Mouse (Mus musculus): ENCODE measurements around the gene Pced1a. TPM values are rescaled to one million over a fixed set of nuclear protein-coding genes. Genes with fewer than 3 reads are reported as not detected.
"Not testable (repeated sequence)": the region's sequence is repeated elsewhere in the genome, so short reads cannot be mapped to it uniquely, and the experiment has no call there.

Gene Pced1a
- total RNA-seq, 2 experiments from 2014 or later: 1.7 to 6.0 TPM

- no peak for ATAC-seq (replicated peaks; ENCODE audit: low FRiP score, poor library complexity, severe bottlenecking)
Measured at GRCm38 (mm10) chr2:130397186-130397985, 27.1 kb downstream of the Pced1a start, which contains the start of gene Cpxm1. Gene Cpxm1, minus strand, starts transcription at chr2:130397574.

GRCm38 (mm10) chr2:130395696-130396095 lies 28.8 kb downstream of the Pced1a start:
- no peak for ATAC-seq (replicated peaks; ENCODE audit: low FRiP score, poor library complexity, severe bottlenecking)

GRCm38 (mm10) chr2:130392836-130393235 lies 31.7 kb downstream of the Pced1a start:
- no peak for ATAC-seq (replicated peaks; ENCODE audit: low FRiP score, poor library complexity, severe bottlenecking)

- no peak for ATAC-seq (replicated peaks; ENCODE audit: low FRiP score, poor library complexity, severe bottlenecking)
Measured at GRCm38 (mm10) chr2:130390993-130391625, 33.4 kb downstream of the Pced1a start.

- ATAC-seq (replicated peaks; ENCODE audit: low FRiP score, poor library complexity, severe bottlenecking): no peak
Measured at GRCm38 (mm10) chr2:130388796-130389195, 35.7 kb downstream of the Pced1a start.

- no peak for ATAC-seq (replicated peaks; ENCODE audit: low FRiP score, poor library complexity, severe bottlenecking)
Measured at GRCm38 (mm10) chr2:130386212-130386611, 38.3 kb downstream of the Pced1a start.

- ATAC-seq (replicated peaks; ENCODE audit: low FRiP score, poor library complexity, severe bottlenecking): no peak
Measured at GRCm38 (mm10) chr2:130383895-130384294, 40.6 kb downstream of the Pced1a start.

- no peak for ATAC-seq (replicated peaks; ENCODE audit: low FRiP score, poor library complexity, severe bottlenecking)
Measured at GRCm38 (mm10) chr2:130383205-130383604, 41.3 kb downstream of the Pced1a start.

- ATAC-seq (replicated peaks; ENCODE audit: low FRiP score, poor library complexity, severe bottlenecking): no peak
Measured at GRCm38 (mm10) chr2:130374951-130375350, 49.5 kb downstream of the Pced1a start.

GRCm38 (mm10) chr2:130373026-130373425 lies 51.5 kb downstream of the Pced1a start:
- not testable (repeated sequence) for ATAC-seq (replicated peaks; ENCODE audit: low FRiP score, poor library complexity, severe bottlenecking)

GRCm38 (mm10) chr2:130367386-130367785 lies 57.1 kb downstream of the Pced1a start:
- ATAC-seq (replicated peaks; ENCODE audit: low FRiP score, poor library complexity, severe bottlenecking): no peak

Other genes with a start within 250 kb of the Pced1a start
- 52.0 and 67.6 TPM in 2 replicates for gene Snrpb, start 245.3 kb downstream of the Pced1a start, total RNA-seq (2015; ENCODE audit: low replicate concordance)
- 39.7 and 46.3 TPM in 2 replicates for gene Snrpb, start 245.3 kb downstream of the Pced1a start, total RNA-seq (2017; ENCODE audit: low replicate concordance)
- gene Tmc2, start 229.5 kb downstream of the Pced1a start, total RNA-seq (2015; ENCODE audit: low replicate concordance): not detected in 2 replicates
- gene Tmc2, start 229.5 kb downstream of the Pced1a start, total RNA-seq (2017; ENCODE audit: low replicate concordance): not detected in 2 replicates
- 86.7 and 101 TPM in 2 replicates for gene Nop56, start 150.3 kb downstream of the Pced1a start, total RNA-seq (2015; ENCODE audit: low replicate concordance)
- 84.8 and 111 TPM in 2 replicates for gene Nop56, start 150.3 kb downstream of the Pced1a start, total RNA-seq (2017; ENCODE audit: low replicate concordance)
- gene Idh3b, start 140.2 kb downstream of the Pced1a start, total RNA-seq (2015; ENCODE audit: low replicate concordance): 44.5 and 51.5 TPM in 2 replicates
- gene Idh3b, start 140.2 kb downstream of the Pced1a start, total RNA-seq (2017; ENCODE audit: low replicate concordance): 19.8 and 27.0 TPM in 2 replicates
- gene Ebf4, start 129.5 kb downstream of the Pced1a start, total RNA-seq (2015; ENCODE audit: low replicate concordance): not detected in 2 replicates
- 0.84 TPM in 1 of 2 replicates, not detected in the other for gene Ebf4, start 129.5 kb downstream of the Pced1a start, total RNA-seq (2017; ENCODE audit: low replicate concordance)
- not detected in 2 replicates for gene Cpxm1, start 27.1 kb downstream of the Pced1a start, total RNA-seq (2015; ENCODE audit: low replicate concordance)
- not detected in 2 replicates for gene Cpxm1, start 27.1 kb downstream of the Pced1a start, total RNA-seq (2017; ENCODE audit: low replicate concordance)
- gene Gm28372, start 19.5 kb downstream of the Pced1a start, total RNA-seq (2015; ENCODE audit: low replicate concordance): not detected in 2 replicates
- gene Gm28372, start 19.5 kb downstream of the Pced1a start, total RNA-seq (2017; ENCODE audit: low replicate concordance): not detected in 2 replicates
- not detected in 2 replicates for gene 1700020A23Rik, start 19.4 kb downstream of the Pced1a start, total RNA-seq (2015; ENCODE audit: low replicate concordance)
- gene 1700020A23Rik, start 19.4 kb downstream of the Pced1a start, total RNA-seq (2017; ENCODE audit: low replicate concordance): not detected in 2 replicates
- not detected in 2 replicates for gene Tmem239, start 18.2 kb downstream of the Pced1a start, total RNA-seq (2015; ENCODE audit: low replicate concordance)
- not detected in 2 replicates for gene Tmem239, start 18.2 kb downstream of the Pced1a start, total RNA-seq (2017; ENCODE audit: low replicate concordance)
- gene Vps16, start 362 bp downstream of the Pced1a start, total RNA-seq (2015; ENCODE audit: low replicate concordance): 35.1 and 78.4 TPM in 2 replicates
- 37.1 and 47.7 TPM in 2 replicates for gene Vps16, start 362 bp downstream of the Pced1a start, total RNA-seq (2017; ENCODE audit: low replicate concordance)
- gene Ptpra, start 25.6 kb upstream of the Pced1a start, total RNA-seq (2015; ENCODE audit: low replicate concordance): 29.9 and 39.8 TPM in 2 replicates
- 42.1 and 53.9 TPM in 2 replicates for gene Ptpra, start 25.6 kb upstream of the Pced1a start, total RNA-seq (2017; ENCODE audit: low replicate concordance)
- gene Mrps26, start 139.0 kb upstream of the Pced1a start, total RNA-seq (2015; ENCODE audit: low replicate concordance): 15.0 TPM in 2 replicates
- gene Mrps26, start 139.0 kb upstream of the Pced1a start, total RNA-seq (2017; ENCODE audit: low replicate concordance): 6.6 and 13.7 TPM in 2 replicates
- gene Oxt, start 151.5 kb upstream of the Pced1a start, total RNA-seq (2015; ENCODE audit: low replicate concordance): not detected in 2 replicates
- gene Oxt, start 151.5 kb upstream of the Pced1a start, total RNA-seq (2017; ENCODE audit: low replicate concordance): not detected in 2 replicates
- gene Avp, start 157.9 kb upstream of the Pced1a start, total RNA-seq (2015; ENCODE audit: low replicate concordance): not detected in 2 replicates
- not detected in 2 replicates for gene Avp, start 157.9 kb upstream of the Pced1a start, total RNA-seq (2017; ENCODE audit: low replicate concordance)
- gene Fastkd5, start 205.3 kb upstream of the Pced1a start, total RNA-seq (2015; ENCODE audit: low replicate concordance): 0.84 and 2.9 TPM in 2 replicates
- 7.1 and 9.1 TPM in 2 replicates for gene Fastkd5, start 205.3 kb upstream of the Pced1a start, total RNA-seq (2017; ENCODE audit: low replicate concordance)
- 1.7 and 3.8 TPM in 2 replicates for gene Ubox5, start 205.3 kb upstream of the Pced1a start, total RNA-seq (2015; ENCODE audit: low replicate concordance)
- 0.68 and 0.98 TPM in 2 replicates for gene Ubox5, start 205.3 kb upstream of the Pced1a start, total RNA-seq (2017; ENCODE audit: low replicate concordance)
- not detected in 2 replicates for gene Lzts3, start 218.1 kb upstream of the Pced1a start, total RNA-seq (2015; ENCODE audit: low replicate concordance)
- gene Lzts3, start 218.1 kb upstream of the Pced1a start, total RNA-seq (2017; ENCODE audit: low replicate concordance): 0.43 and 0.84 TPM in 2 replicates
- gene Ddrgk1, start 240.0 kb upstream of the Pced1a start, total RNA-seq (2015; ENCODE audit: low replicate concordance): 20.9 and 28.2 TPM in 2 replicates
- gene Ddrgk1, start 240.0 kb upstream of the Pced1a start, total RNA-seq (2017; ENCODE audit: low replicate concordance): 19.8 and 30.0 TPM in 2 replicates
- 11.3 and 13.0 TPM in 2 replicates for gene Itpa, start 242.9 kb upstream of the Pced1a start, total RNA-seq (2015; ENCODE audit: low replicate concordance)
- gene Itpa, start 242.9 kb upstream of the Pced1a start, total RNA-seq (2017; ENCODE audit: low replicate concordance): 12.8 and 16.2 TPM in 2 replicates